Mouse (Mus musculus): ENCODE results near the gene Ccdc71.

The Ccdc71 gene

GRCm38 (mm10) chr9:108490559-108491285 is 30.4 kb downstream of the Ccdc71 start, which contains the start of gene Usp19:
Usp19 (plus strand) TSS chr9:108490602.
- DNase-seq, result peak; percentile 97 to 98

GRCm38 (mm10) chr9:108491286-108491580 is 30.9 kb downstream of the Ccdc71 start:
- DNase-seq, result no peak

GRCm38 (mm10) chr9:108492043-108492750 is 31.9 kb downstream of the Ccdc71 start:
- peak in 1 of 2 experiments; percentile 26 for DNase-seq

GRCm38 (mm10) chr9:108493246-108493645 is 32.9 kb downstream of the Ccdc71 start:
- DNase-seq, result no peak

GRCm38 (mm10) chr9:108494146-108494825 is 34.0 kb downstream of the Ccdc71 start:
- no peak for DNase-seq

GRCm38 (mm10) chr9:108494905-108495304 is 34.6 kb downstream of the Ccdc71 start:
- no peak for DNase-seq

- no peak for DNase-seq
Measured at GRCm38 (mm10) chr9:108499231-108499630, 38.9 kb downstream of the Ccdc71 start.

GRCm38 (mm10) chr9:108499943-108500342 is 39.6 kb downstream of the Ccdc71 start:
- DNase-seq, result no peak

GRCm38 (mm10) chr9:108506901-108507300 is 46.6 kb downstream of the Ccdc71 start:
- no peak for DNase-seq

GRCm38 (mm10) chr9:108507619-108508434 is 47.5 kb downstream of the Ccdc71 start, which contains the start of gene Qars:
Qars (plus strand) TSS chr9:108507706.
- peak; percentile 96 to 98 for DNase-seq

- no peak for DNase-seq
Measured at GRCm38 (mm10) chr9:108508776-108509175, 48.4 kb downstream of the Ccdc71 start.

Measured in kidney, postnatal 4 days (tissue).